Mouse (Mus musculus) testis, adult 2 months (tissue): ENCODE data around the gene Zdhhc20. TPM values are rescaled to one million over a fixed set of nuclear protein-coding genes. Genes with fewer than 3 reads are reported as not detected.
"Not testable (repeated sequence)": the region's sequence is repeated elsewhere in the genome, so short reads cannot be mapped to it uniquely, and the experiment has no call there.

Experiments used
- H3K27ac ChIP-seq: fragments of 200-500 bp; 2 replicates; pipeline ENCODE4 v1.5.1; 2012; ENCODE audit warnings: low read depth, low read length; ENCODE audit not compliant: control insufficient read depth, insufficient read depth
- H3K27me3 ChIP-seq: fragments of 200-500 bp; 2 replicates; pipeline ENCODE4 v1.6.1; 2012; ENCODE audit warnings: mild to moderate bottlenecking, low read length, moderate library complexity; ENCODE audit not compliant: control insufficient read depth, insufficient read depth
- H3K36me3 ChIP-seq: fragments of 200-500 bp; 2 replicates; pipeline ENCODE4 v1.6.1; 2012; ENCODE audit warnings: mild to moderate bottlenecking, low read length; ENCODE audit not compliant: control insufficient read depth, insufficient read depth
- H3K4me1 ChIP-seq: fragments of 200-500 bp; 2 replicates; pipeline ENCODE4 v1.6.1; 2012; ENCODE audit warnings: low read length; ENCODE audit not compliant: control insufficient read depth, insufficient read depth
- H3K4me3 ChIP-seq: fragments of 200-500 bp; 2 replicates; pipeline ENCODE4 v1.5.1; 2012; ENCODE audit warnings: low read depth, mild to moderate bottlenecking, low read length, moderate library complexity, mixed read lengths; ENCODE audit not compliant: control insufficient read depth
- CTCF ChIP-seq: fragments of 200-500 bp; IDR thresholded peaks from 2 replicates; pipeline ENCODE4 v1.5.1; 2012; ENCODE audit warnings: low read depth, mild to moderate bottlenecking, inconsistent platforms, low read length, moderate library complexity; ENCODE audit not compliant: control insufficient read depth, insufficient read depth, insufficient replicate concordance
- POLR2A ChIP-seq: fragments of 200-500 bp; IDR thresholded peaks from 2 replicates; pipeline ENCODE4 v1.6.1; 2012; ENCODE audit warnings: low read depth, mild to moderate bottlenecking, inconsistent platforms, low read length, moderate library complexity; ENCODE audit not compliant: control insufficient read depth
- polyA plus RNA-seq: library from polyadenylated mRNA; depleted of rRNA; stranded (reverse); fragments of >200 nt; gene quantifications from 2 replicates; pipeline ENCODE4 v1.2.3, GENCODE M21; 2012

Zdhhc20 gene
- polyA plus RNA-seq, 1 experiment: 9.4 TPM

DNA sequence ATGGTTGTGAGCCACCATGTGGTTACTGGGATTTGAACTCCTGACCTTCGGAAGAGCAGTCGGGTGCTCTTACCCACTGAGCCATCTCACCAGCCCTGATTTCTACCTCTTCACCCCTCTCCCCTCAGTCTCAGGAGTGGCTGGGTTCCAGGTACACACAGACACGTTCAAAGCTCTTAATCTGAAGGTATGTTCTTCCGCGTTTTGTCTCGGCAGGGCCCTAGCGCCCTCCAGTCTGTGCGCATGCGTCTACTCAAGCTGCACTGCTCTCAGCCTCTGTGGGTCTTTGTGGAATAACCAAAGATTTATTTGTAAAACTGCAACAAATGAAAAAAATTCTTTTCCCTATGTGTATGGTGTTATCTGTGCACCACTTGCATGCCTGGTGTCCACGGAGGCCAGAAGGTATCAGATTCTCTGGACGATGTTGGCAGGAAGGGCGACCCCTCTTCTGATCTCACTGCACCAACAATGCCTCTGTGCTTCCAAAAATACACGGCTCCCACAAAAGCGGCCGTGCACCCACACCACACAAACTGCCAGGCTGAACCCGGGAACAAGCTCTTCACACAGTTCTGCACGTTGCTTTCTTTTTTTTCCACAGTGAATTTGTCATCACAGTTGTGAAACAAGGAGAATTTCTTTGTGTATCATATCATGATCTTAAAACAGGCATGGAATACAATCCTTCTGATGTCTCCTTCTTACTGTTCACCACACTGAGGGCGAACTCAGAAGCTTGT lies 30.7 kb upstream of the Zdhhc20 start:
- peak overlapping the region; percentile 89 for H3K27ac ChIP-seq
- TF ChIP-seq POLR2A: no peak
- no peak for TF ChIP-seq CTCF
- no peaks in the 10 kb centered on the region for H3K27me3 ChIP-seq
- H3K4me1 ChIP-seq: peaks cover 4% of the 10 kb centered on the region; the same call in 1 of the 2 replicates
- no peaks in the 10 kb centered on the region for H3K36me3 ChIP-seq
- peak overlapping the region; percentile 39 for H3K4me3 ChIP-seq

GRCm38 (mm10) chr14:57919148-57919875 lies 29.2 kb upstream of the Zdhhc20 start:
- no peaks in the 10 kb centered on the region for H3K36me3 ChIP-seq
- H3K4me3 ChIP-seq: no peak overlapping the region
- H3K27me3 ChIP-seq: no peaks in the 10 kb centered on the region
- no peak for TF ChIP-seq POLR2A
- no peak for TF ChIP-seq CTCF
- H3K4me1 ChIP-seq: peaks cover 4% of the 10 kb centered on the region; the same call in 1 of the 2 replicates
- H3K27ac ChIP-seq: no peak overlapping the region

DNA sequence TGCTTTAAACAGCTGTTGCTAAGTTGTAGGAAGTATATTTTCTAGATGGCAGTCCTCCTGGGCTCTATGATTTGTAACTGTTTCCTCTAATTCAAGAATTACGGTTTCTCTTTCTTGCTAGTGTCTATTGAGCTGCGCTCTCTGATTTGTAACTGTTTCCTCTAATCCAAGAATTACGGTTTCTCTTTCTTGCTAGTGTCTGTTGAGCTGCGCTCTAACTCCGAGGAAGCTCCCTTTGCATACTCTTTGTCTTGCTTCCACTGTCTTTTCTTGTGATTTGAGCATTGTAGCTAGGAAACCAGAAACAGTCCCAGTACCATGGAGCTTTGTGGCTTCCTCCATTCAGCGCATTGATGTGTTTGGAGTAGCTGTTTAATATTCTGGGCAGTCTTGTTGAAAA lies 25.3 kb upstream of the Zdhhc20 start:
- Histone ChIP-seq H3K4me3 (no peak overlapping the region), H3K4me1 (peaks cover 2% of the 10 kb centered on the region), H3K27me3 (no peaks in the 10 kb centered on the region), H3K36me3 (no peaks in the 10 kb centered on the region), H3K27ac (no peak overlapping the region)
- TF ChIP-seq CTCF (no peak), POLR2A (no peak)

DNA sequence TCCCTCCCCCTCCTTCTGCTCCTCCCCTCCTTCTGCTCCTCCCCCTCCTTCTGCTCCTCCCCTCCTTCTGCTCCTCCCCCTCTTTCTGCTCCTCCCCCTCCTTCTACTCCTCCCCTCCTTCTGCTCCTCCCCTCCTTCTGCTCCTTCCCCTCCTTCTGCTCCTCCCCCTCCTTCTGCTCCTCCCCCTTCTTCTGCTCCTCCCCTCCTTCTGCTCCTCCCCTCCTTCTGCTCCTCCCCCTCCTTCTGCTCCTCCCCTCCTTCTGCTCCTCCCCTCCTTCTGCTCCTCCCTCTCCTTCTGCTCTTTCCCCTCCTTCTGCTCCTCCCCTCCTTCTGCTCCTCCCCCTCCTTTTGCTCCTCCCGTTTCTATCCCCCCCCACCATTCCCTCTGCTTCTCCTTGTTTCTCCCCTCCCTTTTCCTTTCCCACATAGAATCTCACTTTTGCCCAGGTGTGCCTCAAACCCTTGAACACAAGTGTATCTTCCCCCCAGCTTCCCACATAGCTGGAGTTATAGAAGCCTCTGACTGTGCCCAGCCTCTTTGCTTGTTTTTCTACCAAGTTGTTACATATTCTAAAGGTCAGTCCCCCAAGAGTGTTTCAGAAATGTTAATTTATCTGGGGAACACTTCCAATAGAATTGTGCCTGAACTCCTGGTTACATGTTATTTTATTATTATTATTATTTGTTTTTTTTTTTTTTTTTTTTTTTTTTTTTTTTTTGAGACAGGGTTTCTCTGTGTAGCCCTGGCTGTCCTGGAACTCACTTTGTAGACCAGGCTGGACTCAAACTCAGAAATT lies 22.3 kb upstream of the Zdhhc20 start:
- H3K27ac ChIP-seq: not testable (repeated sequence)

DNA sequence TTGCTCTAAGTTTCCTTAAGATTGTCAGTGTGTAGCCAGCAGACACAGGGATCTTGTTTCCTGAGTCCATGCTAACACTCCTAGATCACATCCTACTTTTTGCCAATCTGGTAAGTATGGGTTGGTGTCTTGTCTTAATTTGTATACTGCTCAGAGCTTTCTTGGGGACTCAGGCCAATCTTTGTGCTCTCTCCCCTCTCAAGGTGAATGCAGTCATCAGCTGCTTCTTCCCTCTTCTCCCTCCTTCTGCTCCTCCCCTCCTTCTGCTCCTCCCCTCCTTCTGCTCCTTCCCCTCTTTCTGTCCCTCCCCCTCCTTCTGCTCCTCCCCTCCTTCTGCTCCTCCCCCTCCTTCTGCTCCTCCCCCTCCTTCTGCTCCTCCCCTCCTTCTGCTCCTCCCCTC lies 21.7 kb upstream of the Zdhhc20 start:
- H3K4me3 ChIP-seq, H3K27ac ChIP-seq, H3K27me3 ChIP-seq, H3K36me3 ChIP-seq, H3K4me1 ChIP-seq: not testable (repeated sequence)

More for the DNA sequence above, 22.3 kb upstream of the Zdhhc20 start:
- H3K27me3 ChIP-seq, H3K36me3 ChIP-seq, H3K4me1 ChIP-seq, H3K4me3 ChIP-seq: not testable (repeated sequence)

GRCm38 (mm10) chr14:57911316-57911715 lies 21.2 kb upstream of the Zdhhc20 start:
- Histone ChIP-seq H3K4me1 (peaks cover 2% of the 10 kb centered on the region), H3K27me3 (no peaks in the 10 kb centered on the region), H3K27ac (no peak overlapping the region), H3K36me3 (no peaks in the 10 kb centered on the region), H3K4me3 (no peak overlapping the region)
- TF ChIP-seq POLR2A (no peak), CTCF (no peak)

- TF ChIP-seq POLR2A: 0 out of 2 replicates have a peak, but pooled peaks have one; percentile 30
- TF ChIP-seq CTCF: peak; percentile 66; the same call in 1 of the 2 replicates
- Histone ChIP-seq H3K27ac (no peak overlapping the region), H3K36me3 (no peaks in the 10 kb centered on the region), H3K4me3 (peak overlapping the region; percentile 60), H3K4me1 (peaks cover 2% of the 10 kb centered on the region), H3K27me3 (no peaks in the 10 kb centered on the region)
Observed at GRCm38 (mm10) chr14:57910501-57911068, 20.5 kb upstream of the Zdhhc20 start.
